Mouse (Mus musculus) cortical plate, adult 2 months (tissue): ENCODE measurements around the gene Il6st. TPM values are rescaled to one million over a fixed set of nuclear protein-coding genes. Genes with fewer than 3 reads are reported as not detected.

Source experiments
- H3K27ac ChIP-seq: fragments of 200-500 bp; 2 replicates; pipeline ENCODE4 v1.5.1; 2012; ENCODE audit warnings: low read length, control low read depth, inconsistent platforms; ENCODE audit not compliant: insufficient read depth
- H3K4me1 ChIP-seq: fragments of 200-500 bp; 2 replicates; pipeline ENCODE4 v1.6.1; 2011; ENCODE audit warnings: low read length; ENCODE audit not compliant: control insufficient read depth, insufficient read depth
- H3K4me3 ChIP-seq: fragments of 200-500 bp; 2 replicates; pipeline ENCODE4 v1.5.1; 2011; ENCODE audit warnings: mild to moderate bottlenecking, low read length, control low read depth; ENCODE audit not compliant: insufficient read depth
- CTCF ChIP-seq: fragments of 200-500 bp; IDR thresholded peaks from 2 replicates; pipeline ENCODE4 v1.5.1; 2011; ENCODE audit warnings: mild to moderate bottlenecking, control low read depth, low read length; ENCODE audit not compliant: insufficient read depth; ENCODE audit errors: extremely low read depth
- POLR2A ChIP-seq: fragments of 200-500 bp; IDR thresholded peaks from 2 replicates; pipeline ENCODE4 v1.6.1; 2011; ENCODE audit warnings: mild to moderate bottlenecking, low read length, control low read depth; ENCODE audit not compliant: insufficient read depth; ENCODE audit errors: extremely low read depth
- polyA plus RNA-seq: library from polyadenylated mRNA; depleted of rRNA; stranded (reverse); fragments of >200 nt; gene quantifications from 2 replicates; pipeline ENCODE4 v1.2.3, GENCODE M21; 2012; rRNA removed

Il6st gene
- polyA plus RNA-seq, result 23.5 and 26.8 TPM in 2 replicates

GRCm38 (mm10) chr13:112463868-112464625 lies at the start of gene Il6st:
Gene Il6st, plus strand, starts transcription at chr13:112464070.
- peak within 1 kb of the TSS; percentile 79 for H3K4me3 ChIP-seq
- peaks cover 2% of the 10 kb centered on the region for H3K4me1 ChIP-seq
- H3K27ac ChIP-seq, result peak within 1 kb of the TSS; percentile 92
- TF ChIP-seq CTCF (no peak), POLR2A (peak; percentile 40; the same call in 1 of the 2 replicates)

DNA sequence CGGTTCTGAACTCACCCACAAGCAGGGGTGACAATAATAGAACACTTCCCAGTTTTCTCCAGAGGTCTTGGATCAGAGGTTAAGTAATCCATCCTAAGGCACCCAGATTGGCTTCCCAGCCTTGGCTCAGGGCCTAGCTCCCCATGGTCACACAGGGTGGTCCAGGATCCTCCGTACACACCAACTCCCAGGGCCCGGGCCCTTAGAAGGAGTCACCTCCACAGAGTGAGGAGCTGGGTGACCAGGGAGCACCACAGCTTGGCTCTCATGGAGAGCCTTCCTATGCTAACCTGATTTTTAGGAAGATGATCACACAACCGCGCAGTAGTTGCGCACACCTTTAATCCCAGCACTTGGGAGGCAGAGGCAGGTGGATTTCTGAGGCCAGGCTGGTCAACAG lies 48.0 kb upstream of the Il6st start:
- Histone ChIP-seq H3K27ac (no peak overlapping the region), H3K4me3 (no peak overlapping the region), H3K4me1 (no peaks in the 10 kb centered on the region)
- TF ChIP-seq POLR2A (no peak), CTCF (no peak)

GRCm38 (mm10) chr13:112416410-112417162 lies 47.3 kb upstream of the Il6st start:
- TF ChIP-seq POLR2A, result no peak
- TF ChIP-seq CTCF, result no peak
- H3K27ac ChIP-seq, result no peak overlapping the region
- no peak overlapping the region for H3K4me3 ChIP-seq
- no peaks in the 10 kb centered on the region for H3K4me1 ChIP-seq

DNA sequence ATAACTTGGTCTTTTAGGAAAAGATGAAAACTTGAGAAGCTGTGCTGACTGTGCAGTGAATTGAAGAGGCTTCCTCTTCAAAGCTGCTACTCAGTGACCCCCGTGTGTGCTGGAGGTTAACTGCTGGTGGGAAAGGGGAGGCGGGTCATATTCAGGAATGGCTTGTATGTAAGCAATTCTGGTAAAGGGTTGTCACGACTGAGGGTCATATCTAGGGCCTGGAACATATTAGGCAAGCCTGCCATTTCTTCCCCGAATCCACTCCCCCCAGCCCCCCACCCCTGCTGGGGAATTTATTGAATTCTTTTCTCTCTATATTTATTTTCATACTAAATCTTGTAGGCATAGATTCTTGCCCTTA lies 46.7 kb upstream of the Il6st start:
- Histone ChIP-seq H3K4me3 (no peak overlapping the region), H3K27ac (no peak overlapping the region), H3K4me1 (no peaks in the 10 kb centered on the region)
- TF ChIP-seq CTCF (no peak), POLR2A (no peak)

- H3K27ac ChIP-seq, result no peak overlapping the region
- TF ChIP-seq POLR2A (no peak), CTCF (no peak)
- H3K4me1 ChIP-seq, result no peaks in the 10 kb centered on the region
- no peak overlapping the region for H3K4me3 ChIP-seq
Observed at GRCm38 (mm10) chr13:112417861-112418423, 45.9 kb upstream of the Il6st start.

- H3K4me1 ChIP-seq, result no peaks in the 10 kb centered on the region
- no peak overlapping the region for H3K4me3 ChIP-seq
- TF ChIP-seq CTCF, result no peak
- TF ChIP-seq POLR2A, result no peak
- no peak overlapping the region for H3K27ac ChIP-seq
Observed at GRCm38 (mm10) chr13:112418595-112418994, 45.3 kb upstream of the Il6st start.

DNA sequence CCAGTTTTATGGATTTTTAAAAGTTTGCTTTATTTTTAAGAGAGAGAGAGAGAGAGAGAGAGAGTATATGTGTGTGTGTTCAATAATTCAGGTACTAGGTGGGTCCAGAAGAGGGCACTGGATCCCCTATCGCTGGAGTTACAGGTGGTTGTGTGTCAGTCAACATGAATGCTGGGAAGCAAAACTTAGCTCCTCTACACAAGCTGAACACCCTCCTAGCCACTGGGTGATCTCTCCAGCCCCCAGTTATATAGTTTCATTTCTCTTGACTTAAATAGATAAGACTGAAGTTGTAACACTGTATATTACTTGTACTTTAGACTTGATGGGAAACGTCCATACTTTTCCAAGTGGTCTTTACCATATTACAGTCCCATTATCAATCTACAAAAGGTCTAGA lies 39.7 kb upstream of the Il6st start:
- no peak overlapping the region for H3K4me3 ChIP-seq
- TF ChIP-seq POLR2A (no peak), CTCF (no peak)
- H3K4me1 ChIP-seq, result no peaks in the 10 kb centered on the region

GRCm38 (mm10) chr13:112424635-112425034 lies 39.2 kb upstream of the Il6st start:
- TF ChIP-seq CTCF (no peak), POLR2A (no peak)
- no peak overlapping the region for H3K27ac ChIP-seq
- H3K4me3 ChIP-seq, result no peak overlapping the region
- no peaks in the 10 kb centered on the region for H3K4me1 ChIP-seq

More for the DNA sequence above, 39.7 kb upstream of the Il6st start:
- H3K27ac ChIP-seq, result no peak overlapping the region

DNA sequence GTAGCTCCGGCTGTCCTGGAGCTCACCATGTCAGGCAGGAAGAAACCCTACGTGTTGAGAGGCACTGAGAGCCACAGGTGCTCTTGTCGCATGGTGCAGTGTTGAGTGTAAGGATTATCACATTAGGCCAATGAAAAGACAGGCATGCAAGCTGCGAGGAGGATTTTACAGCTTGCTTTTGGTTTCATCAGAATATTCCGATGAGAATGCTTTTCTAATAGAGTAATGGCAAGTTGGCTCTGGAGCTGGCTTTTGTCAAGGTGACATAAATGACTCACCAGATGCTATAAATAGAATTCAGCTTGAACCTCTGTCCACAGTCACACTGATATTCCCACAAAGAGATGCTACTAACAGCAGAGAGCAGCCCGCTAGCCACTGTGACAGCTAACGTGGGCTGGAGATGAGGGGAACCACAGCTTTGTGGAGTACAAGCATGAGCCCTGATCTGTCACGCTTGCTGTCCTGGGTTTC lies 38.7 kb upstream of the Il6st start:
- H3K27ac ChIP-seq, result no peak overlapping the region

More for the DNA sequence above, 38.7 kb upstream of the Il6st start:
- no peak overlapping the region for H3K4me3 ChIP-seq
- H3K4me1 ChIP-seq, result no peaks in the 10 kb centered on the region
- TF ChIP-seq POLR2A, result no peak
- no peak for TF ChIP-seq CTCF
